Mouse (Mus musculus): ENCODE data around the gene Epop. TPM values are rescaled to one million over a fixed set of nuclear protein-coding genes. Genes with fewer than 3 reads are reported as not detected.

Epop gene
- polyA plus RNA-seq, 1 experiment from 2014 or later = 9.7 TPM

GRCm38 (mm10) chr11:97662893-97663527, 33.5 kb upstream of the Epop start, which contains the start of gene Mllt6:
Mllt6 (plus strand) TSS chr11:97663414.
- peak within 1 kb of the TSS; percentile 92 for H3K27ac ChIP-seq (replicated peaks)
- ATAC-seq (ENCODE audit: low FRiP score, low TSS enrichment) = peak; percentile 64
- H3K9me3 ChIP-seq (ENCODE audit: control insufficient read depth, low read length) = no peaks in the 10 kb centered on the region
- H3K27me3 ChIP-seq (ENCODE audit: control insufficient read depth, insufficient read depth, low read length) = no peaks in the 10 kb centered on the region
- peak within 1 kb of the TSS; percentile 75 for H3K4me3 ChIP-seq (ENCODE audit: low read depth, low read length)
- peak within 1 kb of the TSS; percentile 75 for H3K9ac ChIP-seq (ENCODE audit: low read length)
- 0 out of 2 replicates have a peak, but pooled peaks cover 11% of the 10 kb centered on the region for H3K4me1 ChIP-seq (replicated peaks; ENCODE audit: control insufficient read depth, insufficient read depth)
- WGBS = 0% methylated on average over 14 of the region's 76 CpGs
- peak; percentile 84 for DNase-seq (ENCODE audit: low spot score)
- TF ChIP-seq CTCF (IDR thresholded peaks at IDR 0.05; ENCODE audit: low read depth) (no peak), EP300 (optimal IDR thresholded peaks at IDR 0.05) (no peak)
- peak within 1 kb of the TSS; percentile 89 for H3K4me2 ChIP-seq (replicated peaks; ENCODE audit: low read depth)
- H3K36me3 ChIP-seq (ENCODE audit: control insufficient read depth, insufficient read depth, low read length) = peaks cover 2% of the 10 kb centered on the region; the same call in 1 of the 2 replicates

- 0 out of 2 replicates have a peak, but pooled peaks cover 11% of the 10 kb centered on the region for H3K4me1 ChIP-seq (replicated peaks; ENCODE audit: control insufficient read depth, insufficient read depth)
- no peaks in the 10 kb centered on the region for H3K9me3 ChIP-seq (ENCODE audit: control insufficient read depth, low read length)
- H3K9ac ChIP-seq (ENCODE audit: low read length) = peak overlapping the region; percentile 75
- no peaks in the 10 kb centered on the region for H3K27me3 ChIP-seq (ENCODE audit: control insufficient read depth, insufficient read depth, low read length)
- TF ChIP-seq CTCF (IDR thresholded peaks at IDR 0.05; ENCODE audit: low read depth) (no peak), EP300 (optimal IDR thresholded peaks at IDR 0.05) (no peak)
- peak overlapping the region; percentile 89 for H3K4me2 ChIP-seq (replicated peaks; ENCODE audit: low read depth)
- ATAC-seq (ENCODE audit: low FRiP score, low TSS enrichment) (peak; percentile 10), DNase-seq (ENCODE audit: low spot score) (peak; percentile 71)
- H3K4me3 ChIP-seq (ENCODE audit: low read depth, low read length) = peak overlapping the region; percentile 75
- 0 out of 2 replicates have a peak, but pooled peaks cover 2% of the 10 kb centered on the region for H3K36me3 ChIP-seq (ENCODE audit: control insufficient read depth, insufficient read depth, low read length)
- peak overlapping the region; percentile 92 for H3K27ac ChIP-seq (replicated peaks)
- WGBS = 4% methylated on average over 21 of the region's 21 CpGs
These were observed 32.8 kb upstream of the Epop start for GRCm38 (mm10) chr11:97662207-97662892.

- Histone ChIP-seq H3K27ac (replicated peaks) (peak overlapping the region; percentile 92), H3K27me3 (ENCODE audit: control insufficient read depth, insufficient read depth, low read length) (no peaks in the 10 kb centered on the region), H3K4me1 (replicated peaks; ENCODE audit: control insufficient read depth, insufficient read depth) (0 out of 2 replicates have a peak, but pooled peaks cover 11% of the 10 kb centered on the region), H3K4me2 (replicated peaks; ENCODE audit: low read depth) (peak overlapping the region; percentile 89), H3K4me3 (ENCODE audit: low read depth, low read length) (peak overlapping the region; percentile 75), H3K9me3 (ENCODE audit: control insufficient read depth, low read length) (no peaks in the 10 kb centered on the region), H3K36me3 (ENCODE audit: control insufficient read depth, insufficient read depth, low read length) (no peaks in the 10 kb centered on the region), H3K9ac (ENCODE audit: low read length) (peak overlapping the region; percentile 50; the same call in 1 of the 2 replicates)
- TF ChIP-seq CTCF (IDR thresholded peaks at IDR 0.05; ENCODE audit: low read depth) = no peak
- TF ChIP-seq EP300 (optimal IDR thresholded peaks at IDR 0.05) = no peak
- peak; percentile 11; the same call in 1 of the 2 replicates for ATAC-seq (ENCODE audit: low FRiP score, low TSS enrichment)
- peak; percentile 86 for DNase-seq (ENCODE audit: low spot score)
- under 1% methylated on average over 20 of the region's 20 CpGs for WGBS
These were observed 32.2 kb upstream of the Epop start for GRCm38 (mm10) chr11:97661648-97662133.

DNA sequence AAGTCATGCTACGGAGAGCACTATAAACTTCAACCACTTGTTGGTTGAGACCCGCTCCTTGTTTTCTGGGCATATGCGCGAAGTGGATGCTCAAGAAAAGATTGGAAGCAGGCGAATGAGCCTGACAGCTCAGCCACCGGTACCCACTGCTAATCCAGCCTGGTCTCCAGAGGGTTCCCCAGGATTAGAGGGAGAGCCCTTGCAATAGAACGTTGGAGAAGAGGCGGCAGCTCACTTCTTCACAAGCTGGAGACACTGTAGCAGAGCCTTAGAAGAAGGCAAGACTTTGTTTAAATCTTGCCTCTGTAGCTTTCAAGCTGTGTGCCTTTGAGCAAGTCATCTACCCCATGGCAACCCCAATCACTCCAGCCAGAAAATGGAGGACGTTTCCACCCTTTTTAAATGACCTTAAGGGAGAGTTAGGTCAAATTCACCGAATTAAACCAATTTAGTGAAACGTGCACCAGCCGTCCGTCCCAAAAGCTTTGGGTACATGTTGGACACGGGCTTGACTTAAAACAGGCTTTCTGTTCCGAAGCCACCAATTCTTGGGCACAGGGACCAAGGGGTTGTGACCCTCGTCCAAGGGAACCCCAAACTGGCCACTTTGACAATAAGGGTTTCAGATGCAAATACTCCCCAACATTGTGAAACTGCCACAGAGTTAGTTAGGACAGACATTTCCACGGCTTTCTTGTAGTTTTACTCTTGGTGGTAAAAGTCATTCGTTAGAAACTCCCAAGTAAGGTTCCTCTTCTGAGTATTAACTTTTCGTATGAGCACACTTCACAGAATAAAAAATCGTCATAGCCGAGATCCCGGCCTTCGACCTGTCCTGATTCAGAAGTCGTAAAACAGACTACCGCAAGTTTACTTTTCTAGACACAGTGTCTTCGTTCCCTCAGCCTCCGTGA, 31.5 kb upstream of the Epop start:
- peak overlapping the region; percentile 92 for H3K27ac ChIP-seq (replicated peaks)
- H3K9ac ChIP-seq (ENCODE audit: low read length) = peak overlapping the region; percentile 89
- TF ChIP-seq CTCF (IDR thresholded peaks at IDR 0.05; ENCODE audit: low read depth) (no peak), EP300 (optimal IDR thresholded peaks at IDR 0.05) (no peak)
- DNase-seq (ENCODE audit: low spot score) (no peak), ATAC-seq (ENCODE audit: low FRiP score, low TSS enrichment) (no peak)
- no peaks in the 10 kb centered on the region for H3K36me3 ChIP-seq (ENCODE audit: control insufficient read depth, insufficient read depth, low read length)
- no peaks in the 10 kb centered on the region for H3K9me3 ChIP-seq (ENCODE audit: control insufficient read depth, low read length)
- 0 out of 2 replicates have a peak, but pooled peaks cover 11% of the 10 kb centered on the region for H3K4me1 ChIP-seq (replicated peaks; ENCODE audit: control insufficient read depth, insufficient read depth)
- WGBS = 8% methylated on average over 27 of the region's 27 CpGs
- peak overlapping the region; percentile 79 for H3K4me3 ChIP-seq (ENCODE audit: low read depth, low read length)
- peak overlapping the region; percentile 89 for H3K4me2 ChIP-seq (replicated peaks; ENCODE audit: low read depth)
- no peaks in the 10 kb centered on the region for H3K27me3 ChIP-seq (ENCODE audit: control insufficient read depth, insufficient read depth, low read length)

GRCm38 (mm10) chr11:97659990-97660714, 30.6 kb upstream of the Epop start:
- peak overlapping the region; percentile 91 for H3K27ac ChIP-seq (replicated peaks)
- H3K9ac ChIP-seq (ENCODE audit: low read length) = peak overlapping the region; percentile 89
- WGBS = under 1% methylated on average over 52 of the region's 78 CpGs
- peak; percentile 85 for ATAC-seq (ENCODE audit: low FRiP score, low TSS enrichment)
- TF ChIP-seq EP300 (optimal IDR thresholded peaks at IDR 0.05) (no peak), CTCF (IDR thresholded peaks at IDR 0.05; ENCODE audit: low read depth) (no peak)
- H3K4me2 ChIP-seq (replicated peaks; ENCODE audit: low read depth) = peak overlapping the region; percentile 89
- H3K36me3 ChIP-seq (ENCODE audit: control insufficient read depth, insufficient read depth, low read length) = no peaks in the 10 kb centered on the region
- peak; percentile 90 for DNase-seq (ENCODE audit: low spot score)
- 0 out of 2 replicates have a peak, but pooled peaks cover 11% of the 10 kb centered on the region for H3K4me1 ChIP-seq (replicated peaks; ENCODE audit: control insufficient read depth, insufficient read depth)
- no peaks in the 10 kb centered on the region for H3K27me3 ChIP-seq (ENCODE audit: control insufficient read depth, insufficient read depth, low read length)
- H3K9me3 ChIP-seq (ENCODE audit: control insufficient read depth, low read length) = no peaks in the 10 kb centered on the region
- peak overlapping the region; percentile 79 for H3K4me3 ChIP-seq (ENCODE audit: low read depth, low read length)
